Mouse (Mus musculus) gonadal fat pad, adult 2 months (tissue): Measurements from ENCODE around the gene 1700069L16Rik. TPM values are rescaled to one million over a fixed set of nuclear protein-coding genes. Genes with fewer than 3 reads are reported as not detected.

ENCODE experiments used
- DNase-seq: peaks from one replicate; pipeline ENCODE4 v3.0.0-alpha.2; 2012; ENCODE audit warnings: low read depth
- polyA plus RNA-seq: library from polyadenylated mRNA; depleted of rRNA; stranded (reverse); fragments of >200 nt; gene quantifications from 2 replicates; pipeline ENCODE4 v1.2.3, GENCODE M21; 2012

1700069L16Rik gene
- polyA plus RNA-seq, 1 experiment: not detected

GRCm38 (mm10) chr5:113690069-113690548, 34.5 kb downstream of the 1700069L16Rik start:
- DNase-seq: no peak

- no peak for DNase-seq
Measured at GRCm38 (mm10) chr5:113687514-113687913, 37.1 kb downstream of the 1700069L16Rik start.

- no peak for DNase-seq
Measured at GRCm38 (mm10) chr5:113685471-113685870, 39.1 kb downstream of the 1700069L16Rik start.

GRCm38 (mm10) chr5:113683246-113683645, 41.3 kb downstream of the 1700069L16Rik start:
- no peak for DNase-seq

- no peak for DNase-seq
Measured at GRCm38 (mm10) chr5:113682472-113682871, 42.1 kb downstream of the 1700069L16Rik start.

- DNase-seq: no peak
Measured at GRCm38 (mm10) chr5:113681219-113681618, 43.4 kb downstream of the 1700069L16Rik start.

GRCm38 (mm10) chr5:113679509-113679908, 45.1 kb downstream of the 1700069L16Rik start:
- no peak for DNase-seq

GRCm38 (mm10) chr5:113678743-113679452, 45.7 kb downstream of the 1700069L16Rik start:
- no peak for DNase-seq

- no peak for DNase-seq
Measured at GRCm38 (mm10) chr5:113677541-113677940, 47.0 kb downstream of the 1700069L16Rik start.

GRCm38 (mm10) chr5:113674851-113675250, 49.7 kb downstream of the 1700069L16Rik start:
- no peak for DNase-seq

- no peak for DNase-seq
Measured at GRCm38 (mm10) chr5:113672456-113672855, 52.1 kb downstream of the 1700069L16Rik start.

GRCm38 (mm10) chr5:113670597-113670996, 54.0 kb downstream of the 1700069L16Rik start:
- no peak for DNase-seq

- DNase-seq: no peak
Measured at GRCm38 (mm10) chr5:113670110-113670509, 54.5 kb downstream of the 1700069L16Rik start.

GRCm38 (mm10) chr5:113664629-113665195, 59.9 kb downstream of the 1700069L16Rik start:
- no peak for DNase-seq

- DNase-seq: no peak
Measured at GRCm38 (mm10) chr5:113664127-113664526, 60.4 kb downstream of the 1700069L16Rik start.

- no peak for DNase-seq
Measured at GRCm38 (mm10) chr5:113660872-113661271, 63.7 kb downstream of the 1700069L16Rik start.

GRCm38 (mm10) chr5:113654821-113655220, 69.8 kb downstream of the 1700069L16Rik start:
- no peak for DNase-seq

GRCm38 (mm10) chr5:113654206-113654605, 70.4 kb downstream of the 1700069L16Rik start:
- DNase-seq: no peak

GRCm38 (mm10) chr5:113652215-113652614, 72.4 kb downstream of the 1700069L16Rik start:
- DNase-seq: no peak

GRCm38 (mm10) chr5:113650035-113650865, 74.3 kb downstream of the 1700069L16Rik start, which contains the start of gene Cmklr1:
TSS of gene Cmklr1 (minus strand) at chr5:113650426.
- DNase-seq: no peak

GRCm38 (mm10) chr5:113648647-113649211, 75.8 kb downstream of the 1700069L16Rik start:
- DNase-seq: no peak

- DNase-seq: no peak
Measured at GRCm38 (mm10) chr5:113647141-113647540, 77.4 kb downstream of the 1700069L16Rik start.
